Mouse (Mus musculus): ENCODE measurements around the gene Plcb2.

Plcb2 gene

DNA sequence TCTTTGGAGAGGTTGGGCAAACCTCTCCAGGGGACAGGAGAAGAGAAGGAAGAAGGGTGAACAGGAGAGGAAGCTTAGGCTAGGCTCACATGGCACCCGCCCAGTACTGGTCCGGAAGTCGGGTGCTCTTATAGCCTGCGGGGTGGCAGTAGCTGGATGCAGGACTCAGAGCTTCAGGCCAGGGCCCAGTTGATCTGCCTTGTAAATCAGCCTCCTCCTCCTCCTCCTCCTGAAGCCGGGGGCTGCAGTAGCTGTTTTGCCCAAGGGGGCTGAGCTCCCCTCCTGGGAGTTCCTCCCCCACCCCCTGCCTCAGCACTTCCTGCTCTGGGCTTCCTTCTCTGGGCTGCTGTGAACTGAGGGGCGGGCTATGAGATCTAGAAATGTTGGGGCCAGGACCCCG is at the start of gene Plcb2:
Gene Plcb2 (minus strand): TSS at position 102 of the 400 bp plus-strand sequence.
- DNase-seq (ENCODE audit: extremely low spot score, low read depth, low spot score) = no peak

DNA sequence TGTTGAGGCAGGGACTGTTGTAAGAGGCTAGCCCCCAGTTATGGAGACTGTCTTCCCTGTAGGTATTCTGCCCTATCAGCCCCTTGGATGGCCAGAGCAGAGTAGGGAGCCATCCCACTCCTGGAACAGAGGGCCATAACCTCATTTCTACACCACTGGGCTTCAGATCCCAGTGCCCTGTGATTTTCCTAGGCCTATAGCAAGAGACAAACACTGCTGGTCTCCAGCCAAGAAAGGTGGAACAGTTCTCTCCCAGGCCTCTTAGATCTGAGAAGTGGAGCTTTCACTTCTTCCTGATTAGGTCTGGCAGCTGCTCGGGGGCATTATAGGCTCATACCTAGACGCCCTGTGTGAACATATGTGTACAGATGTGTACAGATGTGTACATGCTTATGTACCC is 48.1 kb upstream of the Plcb2 start:
- DNase-seq (ENCODE audit: extremely low spot score, low read depth, low spot score) = no peak

DNA sequence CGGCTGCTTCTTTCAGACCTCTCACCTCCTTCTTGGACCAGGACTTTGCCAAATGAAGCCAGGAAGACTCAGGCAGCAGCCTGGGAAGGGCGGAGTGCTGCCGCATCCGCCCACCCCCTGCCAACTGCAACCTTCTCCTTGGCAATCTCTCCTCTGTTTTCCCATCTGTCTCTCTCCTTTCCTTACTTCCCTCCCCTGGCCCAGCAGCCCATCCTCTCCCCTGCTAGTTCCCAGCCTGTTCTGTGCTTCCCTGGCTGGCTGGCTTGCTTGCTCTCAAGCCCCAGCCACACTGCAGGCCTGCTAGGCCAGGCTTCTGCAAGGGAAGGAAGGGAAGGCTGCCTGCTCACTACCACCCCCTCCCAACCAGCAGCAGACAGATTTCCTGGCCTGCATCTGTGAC is 47.6 kb upstream of the Plcb2 start:
- DNase-seq (ENCODE audit: extremely low spot score, low read depth, low spot score) = no peak

DNA sequence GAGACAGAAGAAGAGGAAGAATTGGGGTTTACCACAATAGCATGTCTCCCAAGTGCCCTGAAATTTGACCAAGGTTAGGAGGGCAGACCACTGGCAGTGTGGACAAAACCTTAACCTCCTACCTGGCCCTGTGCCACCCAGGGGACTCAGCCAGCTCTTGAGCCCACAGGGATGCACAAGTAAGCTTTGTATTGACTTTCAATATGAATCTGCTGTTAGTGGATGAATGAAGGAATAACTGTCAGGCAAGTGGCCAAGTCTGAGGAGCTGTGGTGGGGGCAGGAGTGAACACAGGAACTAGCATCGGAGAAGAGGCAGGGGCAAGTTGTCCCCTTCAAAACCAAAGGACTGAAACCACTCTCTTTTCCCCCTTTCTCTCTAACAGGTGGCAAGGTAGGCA is 47.2 kb upstream of the Plcb2 start:
- DNase-seq (ENCODE audit: extremely low spot score, low read depth, low spot score) = no peak

DNA sequence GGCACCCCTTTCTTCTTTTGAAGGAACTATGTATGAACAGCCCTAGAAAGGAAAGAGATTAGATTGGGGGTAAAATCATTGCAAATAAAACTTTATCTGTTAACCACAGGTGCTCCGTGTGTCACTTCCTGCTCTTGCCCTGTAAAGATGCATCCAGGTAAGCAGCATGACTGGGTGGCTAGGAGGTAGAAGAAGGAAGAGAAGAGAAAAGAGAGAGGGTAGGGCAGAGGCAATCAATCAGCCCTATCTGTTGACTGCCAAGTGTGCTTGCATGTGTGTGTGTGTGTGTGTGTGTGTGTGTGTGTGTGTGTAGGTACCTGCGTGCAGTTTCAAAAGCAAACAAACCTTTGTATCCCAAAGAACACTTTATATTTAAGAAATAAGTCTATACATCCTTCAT is 46.3 kb upstream of the Plcb2 start:
- no peak for DNase-seq (ENCODE audit: extremely low spot score, low read depth, low spot score)

DNA sequence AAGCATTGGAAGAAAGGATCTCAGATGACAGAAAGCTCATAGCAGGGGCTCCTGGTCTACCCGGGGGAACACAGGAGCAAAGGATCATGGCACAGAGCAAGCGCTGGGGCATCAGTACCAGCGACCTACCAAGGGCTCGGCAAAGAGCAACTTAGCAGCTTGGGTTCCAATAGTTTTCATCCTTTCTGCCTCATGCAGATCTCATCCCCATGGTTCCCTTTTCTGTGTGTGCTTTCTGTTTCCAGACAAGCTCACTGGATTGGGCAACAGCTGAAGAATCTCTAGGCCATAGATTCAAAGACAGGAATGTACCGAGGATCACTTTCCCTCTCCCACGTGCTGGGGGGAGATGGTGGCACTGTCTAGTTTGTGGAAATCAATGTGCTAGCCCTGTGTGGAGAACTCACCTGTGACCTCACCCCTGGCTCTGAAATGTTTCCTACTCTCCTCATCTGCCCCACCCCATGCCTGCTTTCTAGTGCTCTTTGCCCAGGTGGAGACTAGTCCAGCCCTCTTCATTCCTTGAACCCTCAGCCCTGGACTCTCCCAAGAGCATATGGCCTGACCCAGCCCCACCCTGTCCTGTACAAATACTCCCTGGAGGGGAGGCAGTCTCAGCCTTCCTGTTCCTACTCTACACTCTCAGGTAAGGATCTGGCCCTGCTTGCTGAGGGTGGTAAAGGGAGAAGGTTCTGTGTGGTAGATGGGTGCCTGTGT is 44.1 kb upstream of the Plcb2 start, which contains the start of gene Phgr1:
Gene Phgr1 (plus strand): TSS at position 612 of the 717 bp plus-strand sequence.
- DNase-seq (ENCODE audit: extremely low spot score, low read depth, low spot score) = no peak

DNA sequence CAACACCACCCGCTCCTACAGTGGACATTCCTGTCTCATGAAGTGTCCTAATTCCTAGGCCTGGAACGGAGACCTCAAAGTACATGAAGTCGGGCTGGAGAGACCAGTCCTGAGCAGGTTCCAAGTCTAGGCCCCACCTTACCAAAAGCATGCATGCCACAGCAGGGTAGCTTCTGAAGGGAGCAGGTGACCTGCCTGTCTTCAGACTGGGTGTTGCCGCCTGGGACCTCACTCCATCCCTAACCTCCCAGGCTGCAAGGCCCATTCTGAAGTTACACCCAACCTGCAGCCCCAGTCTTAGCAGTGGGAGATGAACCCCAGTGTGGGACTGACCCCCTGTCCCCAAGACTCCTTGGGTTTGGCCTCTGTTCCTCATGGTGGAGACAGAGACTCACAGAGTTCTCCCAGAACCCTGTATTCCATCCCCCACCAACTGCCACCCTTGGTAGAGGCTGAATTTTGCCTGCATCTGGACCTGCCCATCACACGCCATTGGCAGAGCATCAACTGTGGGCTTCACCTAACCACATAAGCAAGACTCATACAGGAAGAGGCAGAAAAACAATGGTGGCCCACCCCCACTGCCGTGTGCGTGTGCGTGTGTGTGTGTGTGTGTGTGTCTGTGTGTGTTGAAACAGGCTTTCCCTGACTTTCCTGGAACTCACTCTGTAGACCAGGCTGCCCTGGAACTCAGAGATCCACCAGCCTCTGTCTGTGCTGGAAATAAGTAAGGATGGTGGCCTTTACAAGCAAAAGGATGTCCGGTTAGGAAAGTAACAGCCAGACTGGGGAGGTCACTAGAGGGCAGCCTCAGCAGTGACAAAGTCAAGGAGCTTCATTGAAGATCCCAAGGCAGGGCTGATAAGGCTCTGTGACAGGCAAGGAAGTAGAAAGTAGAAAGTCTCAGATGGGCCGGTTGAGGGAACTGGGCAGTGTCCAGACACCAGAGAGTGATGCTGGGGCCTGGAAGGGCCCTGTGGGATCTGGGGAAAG is 38.1 kb upstream of the Plcb2 start:
- DNase-seq (ENCODE audit: extremely low spot score, low read depth, low spot score) = no peak

DNA sequence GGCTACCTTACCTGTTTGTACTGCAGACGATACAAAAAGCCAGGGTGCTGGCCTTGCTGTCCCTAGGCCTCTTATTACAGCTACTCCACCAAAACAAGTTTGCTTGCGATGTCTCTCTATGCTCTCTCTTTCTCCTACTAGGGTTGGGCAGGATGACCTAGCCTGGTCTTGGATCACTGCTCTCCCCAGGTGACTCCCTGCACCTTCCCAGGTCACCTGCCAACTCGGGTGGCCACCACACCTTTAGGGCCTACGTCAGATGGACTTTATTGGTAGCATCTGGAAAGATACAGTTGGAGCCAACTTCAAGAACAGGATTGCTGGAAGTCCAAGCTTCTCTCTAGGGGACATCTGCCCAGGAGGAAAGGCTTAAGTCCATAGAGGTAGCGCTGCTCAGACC is 36.6 kb upstream of the Plcb2 start:
- DNase-seq (ENCODE audit: extremely low spot score, low read depth, low spot score) = no peak

DNA sequence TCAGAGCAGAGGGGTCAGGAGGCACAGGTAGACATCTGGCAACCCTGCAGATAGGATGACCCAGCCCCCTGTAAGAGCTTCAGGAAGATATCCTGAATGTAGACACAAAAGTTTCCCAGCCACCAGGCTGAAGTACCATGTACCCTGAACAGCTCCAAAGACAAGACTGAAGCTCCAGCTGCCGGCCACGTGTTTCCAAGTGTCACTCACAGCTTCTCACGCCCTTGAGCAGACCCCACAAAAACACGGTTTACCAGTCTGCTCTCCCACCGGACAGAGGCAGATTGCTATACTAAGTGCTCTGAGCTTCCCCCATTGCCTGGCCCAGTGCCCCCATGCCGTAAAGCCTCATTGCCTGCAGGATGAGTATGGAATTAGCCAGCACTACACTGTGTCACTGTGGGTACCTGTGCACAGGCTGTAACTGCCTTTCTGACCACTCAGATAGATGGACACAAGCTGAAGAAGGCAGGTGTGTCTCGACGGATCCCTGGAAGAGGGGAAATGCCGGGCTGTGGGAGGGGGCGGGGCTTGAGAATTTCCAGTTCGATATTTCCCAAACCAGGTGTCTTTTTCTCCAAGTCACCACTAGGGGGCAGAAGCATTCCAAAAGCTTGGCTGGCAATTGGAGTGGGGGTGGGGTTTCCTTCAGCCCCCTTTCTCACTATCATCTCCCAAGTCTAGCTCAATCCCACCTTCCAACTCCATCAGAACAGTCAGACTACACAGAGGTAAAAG is 36.0 kb upstream of the Plcb2 start:
- no peak for DNase-seq (ENCODE audit: extremely low spot score, low read depth, low spot score)

DNA sequence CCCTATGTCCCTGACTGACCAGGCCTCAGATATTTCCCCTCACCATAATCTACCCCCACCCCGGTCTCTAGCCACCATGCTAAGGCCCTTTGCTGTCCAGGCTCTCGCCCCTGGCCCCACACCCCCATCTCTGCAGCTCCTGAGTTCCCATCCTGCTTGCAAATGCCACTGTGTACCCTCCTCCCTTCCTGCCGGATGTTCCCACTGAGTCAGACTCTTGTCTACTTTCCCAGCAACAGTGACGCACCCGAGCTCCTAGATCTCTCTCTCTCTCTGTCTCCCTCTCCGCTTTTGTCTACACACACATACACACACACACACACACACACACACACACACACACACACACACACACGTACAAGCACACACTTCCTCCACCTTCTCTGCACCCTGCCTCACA is 35.2 kb upstream of the Plcb2 start:
- no peak for DNase-seq (ENCODE audit: extremely low spot score, low read depth, low spot score)

DNA sequence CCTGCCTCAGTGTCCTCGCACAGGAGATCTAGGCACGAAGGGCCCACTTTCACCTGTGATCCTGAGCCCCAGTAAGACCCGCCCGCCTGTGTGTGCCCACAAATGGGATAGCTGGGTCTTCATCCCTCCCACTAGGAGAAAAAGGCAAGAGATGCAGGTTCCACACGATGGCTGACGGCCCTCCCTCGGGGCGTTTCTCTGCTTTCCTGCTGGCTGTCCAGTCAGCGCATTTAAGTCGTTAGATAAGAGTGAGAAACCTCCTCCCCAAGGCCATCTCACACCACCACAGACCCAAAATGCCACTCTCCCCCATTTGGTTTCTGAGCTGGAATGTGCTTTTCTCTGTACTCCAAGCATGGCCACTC is 34.5 kb upstream of the Plcb2 start:
- no peak for DNase-seq (ENCODE audit: extremely low spot score, low read depth, low spot score)

DNA sequence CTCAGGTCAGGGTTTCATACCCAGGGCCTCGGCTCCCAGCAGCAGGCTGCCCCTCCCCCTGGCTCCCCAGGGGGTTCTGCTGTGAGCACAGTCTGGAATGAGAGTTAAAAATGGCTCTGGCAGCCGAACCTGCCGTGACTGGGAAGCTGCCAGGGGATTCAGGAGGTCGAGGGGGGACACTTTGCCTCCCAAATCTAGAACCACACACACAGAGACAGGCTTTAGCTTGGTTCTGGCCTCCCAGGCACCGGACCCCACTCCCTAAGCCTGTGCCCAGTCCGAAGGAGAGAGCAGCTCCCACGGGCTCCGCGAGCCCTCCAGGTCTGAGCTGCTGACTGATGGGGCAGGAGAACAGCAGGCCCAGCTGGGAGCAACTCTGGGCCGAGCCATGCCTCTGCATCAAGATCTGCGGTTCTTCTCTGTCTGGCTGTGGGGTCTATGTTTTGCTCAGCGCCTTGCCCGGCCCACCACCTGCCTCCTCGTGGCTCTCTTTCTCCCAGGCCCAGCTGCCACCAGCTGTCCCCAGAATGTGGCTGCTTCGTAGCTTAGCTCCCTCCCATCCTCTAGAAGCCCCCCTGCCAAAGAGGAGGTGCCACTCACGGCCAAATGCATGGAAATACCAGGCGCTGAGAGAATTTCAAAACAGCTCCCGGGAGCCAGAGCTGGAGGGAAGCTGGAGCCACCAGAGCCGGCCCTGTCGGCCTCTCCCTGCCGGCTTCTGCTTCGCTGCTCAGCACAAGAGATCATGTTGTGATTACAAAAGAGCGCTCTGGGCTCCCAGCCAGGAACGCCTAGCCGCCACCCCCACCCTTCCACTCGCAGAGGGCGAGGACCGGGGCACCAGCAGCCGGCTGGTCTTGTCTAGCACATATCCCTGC is 33.9 kb upstream of the Plcb2 start, which contains the start of gene Ccdc9b:
Gene Ccdc9b (minus strand): TSS at position 756 of the 878 bp plus-strand sequence.
- no peak for DNase-seq (ENCODE audit: extremely low spot score, low read depth, low spot score)

DNA sequence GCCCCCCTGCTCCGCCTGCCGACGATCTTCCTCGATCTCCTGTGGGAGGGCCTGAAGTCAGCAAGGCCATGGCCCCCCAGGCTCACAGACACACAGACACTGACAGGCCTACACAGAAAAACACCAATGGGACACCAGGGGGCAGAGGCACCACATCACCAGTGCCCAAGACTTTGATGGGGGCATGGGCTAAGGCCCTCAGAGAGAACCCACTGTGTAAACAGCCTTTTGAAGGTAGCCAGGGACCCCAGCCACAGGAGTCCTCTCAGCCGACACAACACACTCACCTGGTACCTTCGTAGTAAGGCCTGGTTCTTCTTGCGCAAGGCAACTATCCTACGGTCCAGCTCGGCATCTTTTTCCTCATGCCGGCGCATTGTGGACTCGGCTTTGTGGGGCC is 33.1 kb upstream of the Plcb2 start:
- no peak for DNase-seq (ENCODE audit: extremely low spot score, low read depth, low spot score)

DNA sequence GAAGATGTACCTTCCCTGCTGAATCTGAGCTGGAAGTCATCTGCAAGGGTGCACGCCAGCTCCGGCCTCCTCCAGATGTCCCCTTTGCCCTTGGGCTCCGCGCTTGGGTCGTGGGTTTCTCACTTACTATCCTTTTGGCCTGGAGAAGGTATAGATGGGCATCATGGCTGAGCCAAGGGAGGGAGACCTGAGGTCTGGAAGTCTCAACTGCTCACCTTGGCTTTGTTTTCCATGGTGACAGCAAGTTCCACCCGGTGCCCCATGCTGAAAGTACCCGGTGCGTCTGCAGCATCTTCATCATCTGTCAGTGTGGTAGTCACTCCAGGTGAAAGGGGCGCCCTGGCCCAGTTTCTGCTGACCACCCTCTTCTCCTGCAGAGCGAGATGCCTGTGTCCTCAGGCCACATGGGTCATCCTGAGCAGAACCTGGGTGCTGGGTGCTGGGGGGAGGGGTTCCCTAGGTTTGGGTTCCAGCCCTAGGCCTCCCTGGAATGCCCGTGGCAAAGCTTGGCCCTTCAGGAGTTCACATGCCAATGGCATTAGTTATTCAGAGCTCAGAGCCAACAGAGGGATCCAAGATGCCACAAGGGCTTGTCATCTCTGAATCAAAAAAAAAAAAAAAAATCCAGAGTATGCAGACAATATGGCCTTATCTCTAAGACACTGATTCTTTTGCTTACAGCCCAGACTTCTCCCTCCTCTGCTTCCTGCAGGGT is 32.2 kb upstream of the Plcb2 start:
- no peak for DNase-seq (ENCODE audit: extremely low spot score, low read depth, low spot score)

DNA sequence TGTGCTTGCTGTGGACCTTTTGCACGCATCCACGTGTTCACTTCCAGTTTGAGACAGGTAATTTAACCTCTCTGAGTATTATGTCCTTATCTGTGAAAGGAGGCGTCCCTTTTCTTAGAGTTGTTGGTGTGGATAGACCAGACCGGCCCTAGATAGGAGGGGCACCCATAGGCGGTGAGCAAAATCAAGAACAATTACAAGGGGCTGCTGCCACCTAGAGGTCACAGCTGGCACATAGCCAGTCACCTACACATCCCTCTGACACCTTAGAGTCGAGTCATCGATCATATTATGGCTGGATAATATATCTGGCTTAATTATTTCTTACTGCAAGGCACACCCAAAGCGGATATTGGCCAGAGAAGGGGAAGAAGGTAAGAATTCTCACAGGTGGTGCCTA is 31.6 kb upstream of the Plcb2 start:
- no peak for DNase-seq (ENCODE audit: extremely low spot score, low read depth, low spot score)

DNA sequence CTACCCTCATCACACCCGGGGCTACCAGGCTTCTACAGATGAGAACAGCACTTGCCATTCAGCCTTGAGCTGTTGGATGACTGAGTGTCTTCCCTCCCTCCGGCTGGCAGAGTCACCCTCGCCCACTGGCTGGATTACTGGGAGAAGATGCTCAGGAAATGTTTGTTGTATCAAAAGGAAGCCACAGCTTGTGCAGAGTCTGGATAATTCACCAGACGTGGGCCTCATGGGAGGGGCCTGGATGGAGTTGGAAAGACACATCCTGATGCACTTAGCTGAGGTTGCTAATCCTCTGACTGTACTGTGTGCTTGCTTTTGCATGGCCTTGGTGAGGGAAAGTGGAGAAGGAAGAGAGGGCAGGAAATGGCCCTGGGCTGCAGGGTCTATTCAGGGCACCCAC is 27.9 kb upstream of the Plcb2 start:
- no peak for DNase-seq (ENCODE audit: extremely low spot score, low read depth, low spot score)

DNA sequence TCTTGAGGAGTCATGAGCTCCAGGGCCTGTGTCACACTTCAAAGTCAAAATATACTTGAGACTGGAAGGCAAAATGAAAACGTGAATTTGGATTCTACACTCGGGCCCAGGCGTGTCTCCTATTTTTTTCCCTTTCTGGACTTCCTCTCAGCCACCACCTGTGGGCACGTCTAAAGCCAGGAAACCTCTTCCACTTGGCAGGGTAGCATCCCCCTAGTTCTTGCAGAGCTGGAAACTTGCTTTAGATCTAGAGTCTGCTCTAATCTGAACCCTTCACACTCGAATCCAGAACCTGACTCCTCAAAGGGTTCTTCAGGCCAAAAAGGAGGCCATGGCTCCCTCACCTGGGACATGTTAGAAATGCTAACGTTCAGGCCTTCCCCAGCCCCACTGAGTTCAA is 27.2 kb upstream of the Plcb2 start:
- DNase-seq (ENCODE audit: extremely low spot score, low read depth, low spot score) = no peak

DNA sequence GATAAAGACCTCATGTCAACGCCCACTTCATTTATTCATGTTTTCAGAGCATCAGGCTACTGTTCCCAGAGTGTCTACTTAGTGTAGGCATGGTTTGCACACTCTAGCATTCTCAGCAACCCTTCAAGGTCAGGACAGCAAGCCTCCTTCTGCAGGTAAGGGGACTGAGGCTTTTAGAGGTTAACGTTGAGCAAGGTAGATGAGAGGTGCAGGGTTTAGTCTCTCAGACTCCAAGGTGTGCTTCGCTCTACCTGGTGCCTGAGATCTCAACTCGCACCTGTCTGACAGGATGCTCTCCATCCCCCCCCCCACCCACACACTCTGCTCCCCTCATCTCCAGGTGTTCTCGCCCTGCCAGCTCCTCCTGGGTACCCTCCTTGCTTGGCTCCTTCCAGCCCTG is 25.9 kb upstream of the Plcb2 start:
- no peak for DNase-seq (ENCODE audit: extremely low spot score, low read depth, low spot score)

DNA sequence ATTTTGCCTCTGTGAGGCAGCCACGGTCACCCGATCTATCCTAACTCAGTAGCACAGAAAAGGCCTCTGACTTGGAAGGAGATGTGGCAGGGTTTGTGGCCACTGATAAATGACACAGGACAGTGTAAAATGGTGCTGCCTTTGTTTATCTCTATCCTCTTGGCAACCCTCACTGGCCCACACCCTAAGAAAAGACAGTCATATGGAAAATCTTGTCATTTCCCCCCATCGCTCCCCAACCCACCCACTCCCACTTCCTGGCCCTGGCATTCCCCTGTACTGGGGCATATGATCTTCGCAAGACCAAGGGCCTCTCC is 24.5 kb upstream of the Plcb2 start:
- DNase-seq (ENCODE audit: extremely low spot score, low read depth, low spot score) = no peak

Data from hindlimb bud, embryonic 11.5 days (tissue).